Mouse (Mus musculus) left cerebral cortex, adult 18-20 months (tissue): ENCODE measurements at regions not wholly inside any gene's neighbourhood (a gene's known extent, or its start where the extent isn't known, plus 50 kb on each side); places are given as distances from the start of the nearest gene placed in this dataset.

Experiments
- DNase-seq, 2 experiments: peaks; one replicate each; pipeline ENCODE4 v3.0.0; 2021 to 2022; ENCODE audit warnings: low spot score in 2 of 2, mixed read lengths in 1 of 2

DNA sequence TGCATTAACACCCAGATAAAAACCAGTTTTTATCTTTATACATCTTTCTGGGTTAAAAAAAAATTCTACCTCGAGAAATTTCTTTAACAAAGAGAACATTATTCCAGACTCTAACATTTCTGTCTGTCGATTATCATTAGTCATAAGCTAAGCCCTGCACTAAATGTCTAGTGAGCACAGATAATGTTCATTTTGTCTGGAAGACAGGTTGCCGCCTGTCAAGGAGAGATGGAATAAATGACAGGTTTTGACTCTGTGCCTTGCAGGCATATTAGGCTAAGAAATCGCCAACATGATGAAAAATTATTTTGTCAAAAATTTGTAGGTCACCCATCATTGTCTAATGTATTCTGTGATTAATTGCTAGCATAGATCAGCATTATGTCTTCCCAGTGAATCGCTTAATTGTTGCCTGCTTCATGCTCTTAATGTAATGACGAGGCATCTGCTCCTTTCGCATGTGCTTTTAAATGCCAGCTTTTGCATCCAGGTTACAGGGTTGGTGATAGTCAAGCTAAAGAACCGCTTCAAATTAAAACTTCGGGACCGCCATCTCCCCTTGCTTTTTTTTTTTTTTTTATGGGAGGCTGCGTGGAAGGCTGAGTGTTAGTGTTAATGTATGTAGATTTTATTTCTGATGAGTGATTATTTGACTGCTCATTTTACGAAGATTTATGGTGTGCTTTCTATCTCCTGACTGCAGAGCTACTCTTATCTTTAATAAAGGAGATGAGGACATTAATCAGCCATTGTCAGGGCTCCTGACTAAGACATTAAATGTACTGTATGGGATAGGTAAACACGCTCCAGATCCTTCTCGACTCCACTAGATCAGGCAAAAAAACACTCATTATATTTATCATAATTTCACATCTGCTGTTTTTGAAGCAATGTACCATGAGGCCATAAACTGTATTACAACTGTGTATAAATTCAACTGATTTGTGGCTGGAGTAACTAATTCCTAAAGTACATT, 135.9 kb upstream of the Meis2 start:
- no peak for DNase-seq

DNA sequence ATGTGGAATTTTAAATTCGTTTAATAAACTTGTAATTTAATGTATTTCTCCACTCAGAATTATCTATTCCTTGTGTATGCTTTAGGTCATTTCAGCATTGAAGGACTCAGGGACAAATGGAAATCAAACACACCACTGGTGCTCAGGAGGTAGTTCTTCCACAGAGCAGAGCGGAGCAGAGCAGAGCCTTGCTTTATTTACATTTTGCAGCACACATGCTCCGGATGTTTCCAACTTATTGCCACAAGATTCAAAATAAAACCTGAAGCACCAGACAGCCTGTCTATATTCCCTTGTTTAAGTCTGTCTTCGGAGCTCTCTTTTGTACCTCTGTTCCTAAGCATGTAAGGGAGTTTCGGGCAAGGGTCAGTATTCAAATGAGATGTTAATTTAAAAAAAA, 135.2 kb upstream of the Meis2 start:
- no peak for DNase-seq

DNA sequence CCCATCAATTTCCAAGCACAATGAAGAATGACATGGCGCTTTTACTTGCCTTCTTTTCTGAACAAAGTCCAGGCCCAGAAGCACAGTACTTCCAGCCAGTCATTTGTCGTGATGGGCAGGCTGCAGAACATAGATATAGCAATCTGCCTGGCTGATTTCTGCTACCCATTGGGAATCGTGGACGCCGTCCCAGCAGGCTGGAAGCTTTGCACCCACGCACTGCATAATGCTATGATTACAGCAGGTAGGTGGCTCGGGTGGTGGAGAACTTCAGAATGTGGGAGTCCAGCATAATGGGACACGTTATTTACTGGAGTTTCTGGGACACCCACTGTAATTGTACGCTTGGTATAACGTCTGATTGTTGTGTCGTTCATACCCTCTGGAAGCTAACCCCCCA, 116.2 kb upstream of the Meis2 start:
- DNase-seq = peak; percentile 56 to 73

DNA sequence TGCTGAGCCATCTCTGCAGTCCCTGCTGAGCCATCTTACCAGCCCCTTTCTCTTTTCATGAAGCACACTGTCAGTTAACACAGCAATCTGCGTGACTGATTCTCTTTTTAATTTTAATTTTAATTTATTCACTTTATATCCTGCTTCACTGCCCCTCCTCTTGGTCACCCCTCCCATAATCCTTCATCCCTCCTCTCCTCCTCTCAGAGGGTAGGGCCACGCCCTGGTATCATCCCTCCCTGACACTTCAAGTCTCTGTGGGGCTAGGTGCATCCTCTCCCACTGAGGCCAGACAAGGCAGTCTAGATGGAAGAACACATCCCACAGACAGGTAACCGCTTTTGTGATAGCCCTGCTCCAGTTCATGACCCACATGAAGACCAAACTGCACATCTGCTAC, 111.5 kb upstream of the Meis2 start:
- DNase-seq = no peak

DNA sequence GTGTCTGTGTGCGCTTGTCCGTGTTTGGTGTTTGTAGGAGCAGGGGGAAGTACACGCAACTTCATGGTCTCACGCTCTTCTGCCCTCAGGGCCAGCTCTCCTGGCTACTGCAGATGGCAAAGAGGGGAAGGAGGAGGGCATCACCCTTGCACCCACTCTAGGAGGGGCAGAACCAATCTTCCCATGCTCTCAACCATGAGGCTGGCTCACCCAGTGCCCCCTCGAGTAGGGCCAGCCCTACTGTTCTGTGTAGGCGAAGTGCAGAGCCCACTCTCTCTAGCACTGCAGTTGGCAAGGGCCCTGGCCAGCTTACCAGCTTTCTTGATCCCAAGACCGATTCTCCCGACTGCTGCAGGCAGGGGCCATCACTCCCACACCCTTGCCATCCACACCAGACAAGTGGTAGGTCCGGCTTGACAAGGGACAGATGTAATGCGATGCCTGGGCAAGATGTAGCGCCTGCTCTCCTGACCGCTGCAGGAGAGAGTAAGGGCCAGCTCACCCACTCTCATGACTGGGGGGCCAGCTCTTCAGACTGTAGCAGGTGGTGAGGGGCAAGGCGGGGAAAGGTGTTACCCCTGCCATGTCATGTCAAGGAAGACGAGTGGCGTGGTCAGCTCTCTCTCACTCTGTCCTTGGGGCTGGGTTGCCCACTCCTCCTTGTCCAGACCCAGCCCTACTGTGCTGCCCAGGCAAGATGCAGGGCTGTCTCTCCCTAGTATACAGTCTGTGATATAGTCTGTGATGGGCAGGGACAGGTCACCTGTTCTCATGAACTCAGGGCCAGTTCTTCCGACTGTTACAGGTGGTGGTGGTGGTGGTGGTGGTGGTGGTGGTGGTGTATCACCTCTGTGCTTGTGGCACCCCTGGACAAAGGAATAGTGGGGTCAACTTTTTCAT, 100.5 kb upstream of the Meis2 start:
- no peak for DNase-seq
